Mouse (Mus musculus): ENCODE data around the gene Scamp3. TPM values are rescaled to one million over a fixed set of nuclear protein-coding genes. Genes with fewer than 3 reads are reported as not detected.
A peak's percentile ranks its signal among the peaks of the same experiment; 100 is the strongest.
"Not testable (repeated sequence)": the region's sequence is repeated elsewhere in the genome, so short reads cannot be mapped to it uniquely, and the experiment has no call there.

Gene Scamp3
- polyA plus RNA-seq, 1 experiment from 2014 or later, result 108 TPM

DNA sequence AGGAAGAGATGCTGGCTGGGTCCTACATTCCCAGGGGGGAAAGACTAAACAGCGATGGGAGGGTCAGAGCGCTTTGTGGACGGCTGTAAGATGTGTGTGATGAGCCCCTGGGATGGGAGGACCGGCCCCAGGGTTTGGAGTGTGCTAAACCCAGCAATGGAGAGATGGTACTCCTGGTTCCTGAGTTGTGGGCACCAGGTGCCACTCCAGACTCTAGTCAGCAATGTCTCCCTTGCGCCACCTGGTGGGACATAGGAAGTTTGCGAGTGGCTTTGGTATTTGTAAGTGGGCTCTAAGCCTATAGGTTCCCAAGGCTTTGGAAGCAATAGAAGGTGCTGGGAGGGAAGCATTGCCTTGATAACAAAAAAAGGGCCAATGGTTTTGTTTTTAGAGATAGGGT lies 38.6 kb downstream of the Scamp3 start:
- Histone ChIP-seq H3K27me3 (no peaks in the 10 kb centered on the region), H3K4me3 (peak overlapping the region; percentile 82), H3K4me1 (peaks cover 19% of the 10 kb centered on the region), H3K27ac (peak overlapping the region; percentile 97; the same call in 1 of the 2 replicates), H3K36me3 (0 out of 2 replicates have a peak, but pooled peaks cover 3% of the 10 kb centered on the region), H3K4me2 (replicated peaks) (peak overlapping the region; percentile 70), H3K9me3 (no peaks in the 10 kb centered on the region), H3K9ac (peak overlapping the region; percentile 43; the same call in 1 of the 2 replicates)
- 0 out of 2 replicates have a peak, but pooled peaks have one; percentile 31 for ATAC-seq (ENCODE audit: insufficient number of reproducible peaks, insufficient read depth, low FRiP score, low TSS enrichment)
- 0% methylated on average over 6 of the region's 6 CpGs for WGBS

DNA sequence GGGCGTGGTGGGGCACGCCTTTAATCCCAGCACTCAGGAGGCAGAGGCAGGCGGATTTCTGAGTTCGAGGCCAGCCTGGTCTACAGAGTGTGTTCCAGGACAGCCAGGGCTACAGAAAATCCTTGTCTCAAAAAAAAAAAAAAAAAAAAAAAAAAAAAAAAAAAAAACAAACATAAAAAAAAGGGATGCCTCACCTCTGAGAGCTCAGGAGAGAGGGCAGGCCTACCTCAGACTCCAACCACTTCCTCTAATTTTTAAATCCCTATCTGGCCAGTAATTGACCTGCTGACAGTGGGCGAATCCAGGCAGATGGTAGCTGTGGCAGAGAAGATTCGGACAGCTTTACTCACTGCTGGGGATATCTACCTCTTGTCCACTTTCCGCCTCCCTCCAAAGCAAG lies 39.1 kb downstream of the Scamp3 start:
- H3K27me3 ChIP-seq; ATAC-seq (ENCODE audit: insufficient number of reproducible peaks, insufficient read depth, low FRiP score, low TSS enrichment); H3K27ac ChIP-seq; H3K9ac ChIP-seq; H3K4me3 ChIP-seq; H3K36me3 ChIP-seq; H3K9me3 ChIP-seq: not testable (repeated sequence)
- H3K4me2 ChIP-seq (replicated peaks), result peak overlapping the region; percentile 70
- 75% methylated on average over 7 of the region's 7 CpGs for WGBS
- peaks cover 19% of the 10 kb centered on the region for H3K4me1 ChIP-seq

DNA sequence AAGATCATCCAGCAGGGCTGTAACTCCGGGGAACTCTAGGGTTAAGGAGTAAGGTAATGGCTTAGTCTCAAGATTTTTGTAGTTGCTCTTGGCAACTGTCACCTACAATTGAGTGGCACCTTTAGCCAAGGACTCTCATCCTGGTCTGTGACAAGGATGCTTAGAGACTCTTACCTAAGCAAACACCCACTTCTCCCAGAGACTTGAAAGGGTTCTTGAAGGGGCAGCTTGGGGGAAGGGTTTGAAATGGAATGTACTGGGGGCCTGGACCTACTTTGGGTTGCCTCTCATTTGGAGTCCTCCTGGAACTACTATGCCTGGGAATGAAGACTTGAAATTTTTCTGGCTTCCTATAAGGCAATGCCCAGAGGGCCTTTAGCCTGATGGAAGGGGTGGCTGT lies 41.0 kb downstream of the Scamp3 start:
- ATAC-seq (ENCODE audit: insufficient number of reproducible peaks, insufficient read depth, low FRiP score, low TSS enrichment), result no peak
- Histone ChIP-seq H3K4me2 (replicated peaks) (no peak overlapping the region), H3K4me1 (peaks cover 11% of the 10 kb centered on the region), H3K9ac (no peak overlapping the region), H3K9me3 (no peaks in the 10 kb centered on the region), H3K4me3 (no peak overlapping the region), H3K27ac (no peak overlapping the region), H3K36me3 (peaks cover 12% of the 10 kb centered on the region), H3K27me3 (no peaks in the 10 kb centered on the region)
- WGBS, result 94% methylated on average over 1 of the region's 1 CpGs

DNA sequence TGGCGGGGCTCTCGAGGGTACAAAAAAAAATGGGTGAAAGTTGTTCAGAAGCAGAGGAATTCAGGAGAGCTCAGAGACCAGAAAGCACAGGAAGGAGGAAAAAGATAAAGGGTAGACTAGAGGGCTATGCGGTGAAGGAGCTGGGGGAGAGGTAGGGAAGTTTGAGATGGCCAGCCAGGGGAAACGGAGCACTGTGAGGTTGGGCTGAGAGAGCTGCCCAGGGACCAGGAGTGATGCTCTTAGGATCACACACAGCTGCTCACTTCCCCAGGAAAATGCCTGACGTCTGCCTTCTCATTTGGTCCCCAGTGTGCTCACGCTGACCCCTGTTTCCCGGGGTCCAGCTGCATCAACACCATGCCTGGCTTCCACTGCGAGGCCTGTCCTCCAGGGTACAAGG lies 42.3 kb downstream of the Scamp3 start:
- WGBS, result 40% methylated on average over 8 of the region's 8 CpGs
- ATAC-seq (ENCODE audit: insufficient number of reproducible peaks, insufficient read depth, low FRiP score, low TSS enrichment), result no peak
- peaks cover 11% of the 10 kb centered on the region for H3K4me1 ChIP-seq

DNA sequence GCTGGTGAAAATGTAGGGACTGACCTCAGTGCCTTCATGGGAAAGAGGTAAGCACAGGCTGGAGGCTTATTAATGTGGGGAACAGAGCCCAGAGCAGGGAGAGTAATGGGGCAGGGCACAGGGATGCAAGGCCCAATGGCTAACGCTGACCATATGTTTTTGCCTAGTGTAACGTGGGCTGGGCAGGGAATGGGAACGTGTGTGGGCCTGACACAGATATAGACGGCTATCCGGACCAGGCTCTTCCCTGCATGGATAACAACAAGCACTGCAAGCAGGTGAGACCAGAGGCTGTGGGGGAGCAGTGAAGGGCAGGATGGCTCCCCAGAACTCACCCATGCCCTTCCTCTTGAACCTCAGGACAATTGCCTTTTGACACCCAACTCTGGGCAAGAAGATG lies 43.9 kb downstream of the Scamp3 start:
- no peak for ATAC-seq (ENCODE audit: insufficient number of reproducible peaks, insufficient read depth, low FRiP score, low TSS enrichment)
- WGBS, result 26% methylated on average over 5 of the region's 5 CpGs

More for the DNA sequence above, 42.3 kb downstream of the Scamp3 start:
- Histone ChIP-seq H3K9ac (no peak overlapping the region), H3K4me3 (no peak overlapping the region), H3K4me2 (replicated peaks) (no peak overlapping the region), H3K36me3 (peaks cover 14% of the 10 kb centered on the region), H3K27me3 (no peaks in the 10 kb centered on the region), H3K27ac (no peak overlapping the region), H3K9me3 (no peaks in the 10 kb centered on the region)

DNA sequence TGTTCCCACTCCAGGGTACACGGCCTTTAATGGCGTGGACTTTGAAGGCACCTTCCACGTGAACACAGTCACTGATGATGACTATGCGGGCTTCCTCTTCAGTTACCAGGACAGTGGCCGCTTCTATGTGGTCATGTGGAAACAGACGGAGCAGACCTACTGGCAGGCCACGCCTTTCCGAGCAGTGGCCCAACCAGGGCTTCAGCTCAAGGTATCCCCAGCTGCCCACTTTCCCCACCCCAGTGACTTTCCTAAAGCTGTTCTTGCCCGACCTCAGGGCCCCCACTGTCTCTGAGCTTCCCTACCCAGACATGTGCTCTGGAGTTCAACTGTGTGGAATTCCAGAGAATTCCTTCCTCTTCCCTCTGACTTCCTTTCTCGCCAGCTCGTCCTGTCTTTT lies 47.5 kb downstream of the Scamp3 start:
- Histone ChIP-seq H3K9ac (no peak overlapping the region), H3K4me1 (peaks cover 29% of the 10 kb centered on the region), H3K27ac (0 out of 2 replicates have a peak overlapping the region, but pooled peaks have one; percentile 51), H3K36me3 (peaks cover 10% of the 10 kb centered on the region), H3K27me3 (peaks cover under 1% of the 10 kb centered on the region; the same call in 1 of the 2 replicates), H3K4me3 (peak overlapping the region; percentile 46; the same call in 1 of the 2 replicates), H3K9me3 (no peaks in the 10 kb centered on the region), H3K4me2 (replicated peaks) (peak overlapping the region; percentile 95)
- ATAC-seq (ENCODE audit: insufficient number of reproducible peaks, insufficient read depth, low FRiP score, low TSS enrichment), result no peak
- 72% methylated on average over 11 of the region's 11 CpGs for WGBS

More for the DNA sequence above, 43.9 kb downstream of the Scamp3 start:
- H3K27me3 ChIP-seq, result no peaks in the 10 kb centered on the region
- no peak overlapping the region for H3K9ac ChIP-seq
- H3K4me3 ChIP-seq, result no peak overlapping the region
- peaks cover 9% of the 10 kb centered on the region for H3K4me1 ChIP-seq
- no peak overlapping the region for H3K27ac ChIP-seq
- peaks cover 14% of the 10 kb centered on the region for H3K36me3 ChIP-seq
- H3K4me2 ChIP-seq (replicated peaks), result no peak overlapping the region
- no peaks in the 10 kb centered on the region for H3K9me3 ChIP-seq

DNA sequence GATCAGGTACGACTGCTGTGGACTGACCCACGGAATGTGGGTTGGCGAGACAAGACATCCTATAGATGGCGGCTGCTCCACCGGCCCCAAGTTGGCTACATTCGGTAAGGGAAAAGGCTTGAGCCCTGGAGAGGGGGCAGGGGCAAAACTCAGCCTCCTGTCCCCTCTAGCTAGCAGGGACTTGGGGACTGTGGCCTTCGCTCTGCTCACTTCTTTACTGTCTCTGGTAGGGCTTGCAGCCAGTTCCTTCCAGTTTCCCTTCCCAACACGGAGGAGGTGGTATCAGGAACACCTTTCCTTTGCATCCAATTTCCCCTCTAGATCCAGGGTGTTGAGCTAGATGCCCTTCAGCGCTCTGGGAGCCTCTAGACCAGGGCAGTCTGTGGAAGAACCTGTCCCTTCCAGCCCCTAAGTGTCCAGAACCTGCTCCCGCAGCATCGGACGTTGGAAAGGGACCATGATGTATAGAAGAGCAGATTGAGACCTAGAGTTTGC lies 48.1 kb downstream of the Scamp3 start:
- ATAC-seq (ENCODE audit: insufficient number of reproducible peaks, insufficient read depth, low FRiP score, low TSS enrichment), result no peak
- H3K9me3 ChIP-seq, result no peaks in the 10 kb centered on the region
- peaks cover 7% of the 10 kb centered on the region; the same call in 1 of the 2 replicates for H3K27me3 ChIP-seq
- peak overlapping the region; percentile 51 for H3K27ac ChIP-seq
- H3K36me3 ChIP-seq, result peaks cover 10% of the 10 kb centered on the region
- H3K4me2 ChIP-seq (replicated peaks), result peak overlapping the region; percentile 95
- peak overlapping the region; percentile 72 for H3K9ac ChIP-seq
- H3K4me1 ChIP-seq, result peaks cover 29% of the 10 kb centered on the region
- H3K4me3 ChIP-seq, result peak overlapping the region; percentile 46; the same call in 1 of the 2 replicates
- 52% methylated on average over 12 of the region's 12 CpGs for WGBS

DNA sequence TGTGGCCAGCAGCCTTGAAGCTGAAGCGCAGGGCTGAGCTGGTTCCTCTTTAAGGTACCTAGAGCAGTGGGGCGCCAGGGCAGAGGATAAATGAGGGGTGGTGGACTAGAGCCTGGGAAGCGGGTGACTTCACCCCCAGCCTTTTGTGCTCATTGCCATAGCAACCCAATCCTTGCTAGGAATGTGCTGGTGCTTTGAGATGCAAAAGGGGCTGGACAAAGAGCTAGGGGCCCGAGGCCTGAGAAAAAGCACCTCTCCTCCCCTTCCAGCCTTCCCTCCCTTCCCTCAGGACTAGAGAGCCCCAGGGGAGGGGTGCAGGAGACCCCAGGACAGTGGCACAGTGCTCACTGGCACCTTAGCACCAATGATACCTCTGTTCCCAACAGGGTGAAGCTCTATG lies 48.6 kb downstream of the Scamp3 start:
- peak overlapping the region; percentile 72 for H3K9ac ChIP-seq
- H3K36me3 ChIP-seq, result peaks cover 10% of the 10 kb centered on the region
- H3K9me3 ChIP-seq, result no peaks in the 10 kb centered on the region
- ATAC-seq (ENCODE audit: insufficient number of reproducible peaks, insufficient read depth, low FRiP score, low TSS enrichment), result no peak
- H3K4me3 ChIP-seq, result peak overlapping the region; percentile 46
- H3K27ac ChIP-seq, result peak overlapping the region; percentile 51
- WGBS, result 34% methylated on average over 4 of the region's 4 CpGs
- H3K4me1 ChIP-seq, result peaks cover 29% of the 10 kb centered on the region
- H3K27me3 ChIP-seq, result peaks cover 12% of the 10 kb centered on the region; the same call in 1 of the 2 replicates
- H3K4me2 ChIP-seq (replicated peaks), result peak overlapping the region; percentile 95

DNA sequence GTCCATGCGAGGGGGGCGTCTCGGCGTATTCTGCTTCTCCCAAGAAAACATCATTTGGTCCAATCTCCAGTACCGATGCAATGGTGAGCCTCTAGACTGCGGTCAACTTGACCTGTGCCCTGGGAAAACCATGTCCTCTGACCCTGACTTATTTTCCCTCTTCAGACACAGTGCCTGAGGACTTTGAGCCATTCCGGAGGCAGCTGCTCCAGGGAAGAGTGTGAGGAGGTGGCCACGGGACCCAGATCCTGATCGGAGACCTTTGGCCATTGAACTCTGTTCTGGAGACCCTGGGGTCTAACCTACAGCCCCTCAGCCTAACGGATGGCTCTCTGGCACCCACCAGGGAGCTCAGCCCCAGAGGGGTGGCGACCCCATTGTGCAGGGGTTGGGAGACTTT lies 49.1 kb downstream of the Scamp3 start:
- Histone ChIP-seq H3K27ac (peak overlapping the region; percentile 51; the same call in 1 of the 2 replicates), H3K4me2 (replicated peaks) (peak overlapping the region; percentile 95), H3K9ac (peak overlapping the region; percentile 72), H3K4me1 (peaks cover 29% of the 10 kb centered on the region), H3K27me3 (peaks cover 16% of the 10 kb centered on the region; the same call in 1 of the 2 replicates), H3K36me3 (peaks cover 10% of the 10 kb centered on the region), H3K9me3 (no peaks in the 10 kb centered on the region), H3K4me3 (peak overlapping the region; percentile 46)
- WGBS, result 20% methylated on average over 11 of the region's 11 CpGs
- ATAC-seq (ENCODE audit: insufficient number of reproducible peaks, insufficient read depth, low FRiP score, low TSS enrichment), result no peak

DNA sequence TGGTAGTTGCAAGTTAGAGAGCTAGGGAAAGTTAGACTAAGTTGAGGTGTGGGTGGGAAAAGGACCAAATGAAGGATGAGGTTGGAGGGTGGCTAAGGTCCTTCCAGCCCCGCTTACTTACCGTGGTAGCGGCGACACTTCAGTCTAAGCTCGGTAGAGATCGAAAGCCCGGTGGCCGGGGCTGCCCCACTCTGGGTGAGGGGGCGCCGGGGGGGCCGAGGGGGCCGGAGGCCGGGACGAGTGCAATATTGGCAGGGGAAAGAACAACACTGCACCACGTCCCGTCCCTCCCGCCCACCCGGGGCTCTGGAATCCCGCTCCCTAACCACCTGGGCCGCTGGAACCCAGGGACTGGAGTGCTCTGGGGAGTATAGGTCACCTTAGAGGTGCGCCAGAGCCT lies 49.6 kb downstream of the Scamp3 start, which contains the start of gene Mtx1:
Mtx1 (minus strand) TSS at position 189 of the 400 bp plus-strand sequence.
- peak; percentile 0; the same call in 1 of the 2 replicates for ATAC-seq (ENCODE audit: insufficient number of reproducible peaks, insufficient read depth, low FRiP score, low TSS enrichment)
- Histone ChIP-seq H3K27ac (peak within 1 kb of the TSS; percentile 80), H3K4me3 (peak within 1 kb of the TSS; percentile 46), H3K27me3 (peaks cover 19% of the 10 kb centered on the region; the same call in 1 of the 2 replicates), H3K4me2 (replicated peaks) (peak within 1 kb of the TSS; percentile 95), H3K9ac (peak within 1 kb of the TSS; percentile 72), H3K4me1 (peaks cover 29% of the 10 kb centered on the region), H3K9me3 (no peaks in the 10 kb centered on the region), H3K36me3 (peaks cover 10% of the 10 kb centered on the region)
- 3% methylated on average over 21 of the region's 21 CpGs for WGBS

DNA sequence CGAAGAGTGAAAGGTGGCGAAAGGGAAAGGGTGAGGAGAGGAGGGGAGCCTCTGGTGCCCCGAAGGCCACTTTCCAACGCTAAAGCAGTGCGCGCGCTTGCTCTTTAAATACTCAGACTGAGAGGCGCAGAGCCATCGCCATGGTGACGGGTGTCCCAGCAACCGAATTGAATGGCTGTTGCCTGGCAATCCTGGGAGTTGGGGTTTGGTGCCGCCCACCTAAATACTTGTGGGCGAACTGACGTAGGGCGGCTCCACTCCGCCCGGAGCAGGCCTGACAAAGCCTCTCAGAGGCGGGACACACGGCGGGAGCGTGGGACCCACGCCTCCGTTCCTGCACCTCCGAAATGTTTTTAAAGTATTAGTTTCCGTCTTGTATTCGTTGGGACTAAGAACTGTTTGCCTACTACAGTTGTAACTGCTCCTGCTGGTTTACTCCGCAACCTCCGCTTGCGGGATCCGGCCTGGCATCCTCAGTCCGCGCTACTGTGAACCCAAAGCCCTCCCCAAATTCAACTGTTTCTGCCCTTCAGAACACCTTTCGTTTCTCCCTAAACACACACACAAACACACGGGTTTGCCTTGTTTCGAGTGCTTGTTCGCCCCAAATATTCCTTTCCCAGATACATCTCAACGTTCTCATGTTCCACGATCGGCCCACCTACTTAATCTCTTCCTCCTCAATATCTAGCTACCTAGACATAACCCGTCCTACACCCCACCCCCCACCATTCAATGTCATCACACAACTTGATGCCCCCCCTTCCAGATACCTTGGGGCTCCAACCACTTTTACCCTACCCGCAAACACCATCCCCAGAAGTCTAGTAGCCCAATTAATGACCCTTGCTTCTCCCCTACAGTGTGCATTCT lies 50.3 kb downstream of the Scamp3 start:
- H3K4me2 ChIP-seq (replicated peaks), result peak overlapping the region; percentile 95
- WGBS, result 3% methylated on average over 41 of the region's 41 CpGs
- H3K4me3 ChIP-seq, result peak overlapping the region; percentile 46
- H3K9ac ChIP-seq, result peak overlapping the region; percentile 72
- no peaks in the 10 kb centered on the region for H3K9me3 ChIP-seq
- H3K36me3 ChIP-seq, result peaks cover 9% of the 10 kb centered on the region
- H3K4me1 ChIP-seq, result peaks cover 29% of the 10 kb centered on the region
- H3K27ac ChIP-seq, result peak overlapping the region; percentile 80
- peak; percentile 83 for ATAC-seq (ENCODE audit: insufficient number of reproducible peaks, insufficient read depth, low FRiP score, low TSS enrichment)
- H3K27me3 ChIP-seq, result peaks cover 19% of the 10 kb centered on the region; the same call in 1 of the 2 replicates

Data from embryonic facial prominence, embryonic 12.5 days (tissue).